Mouse (Mus musculus): ENCODE measurements at regions not wholly inside any gene's neighbourhood (a gene's known extent, or its start where the extent isn't known, plus 50 kb on each side); places are given as distances from the start of the nearest gene placed in this dataset.

- no peak for DNase-seq (ENCODE audit: low spot score)
These were observed 94.5 kb downstream of the Cldn17 start for GRCm38 (mm10) chr16:88412287-88412686.

GRCm38 (mm10) chr16:88408144-88408543 lies 98.6 kb downstream of the Cldn17 start:
- DNase-seq (ENCODE audit: low spot score): no peak

GRCm38 (mm10) chr16:88404331-88404730 lies 102.4 kb downstream of the Cldn17 start:
- DNase-seq (ENCODE audit: low spot score): no peak

GRCm38 (mm10) chr16:88399881-88400280 lies 106.9 kb downstream of the Cldn17 start:
- no peak for DNase-seq (ENCODE audit: low spot score)

GRCm38 (mm10) chr16:88392764-88393163 lies 102.7 kb upstream of the Grik1 start:
- DNase-seq (ENCODE audit: low spot score): no peak

GRCm38 (mm10) chr16:88381605-88382279 lies 91.7 kb upstream of the Grik1 start:
- DNase-seq (ENCODE audit: low spot score): no peak

- DNase-seq (ENCODE audit: low spot score): no peak
These were observed 85.6 kb upstream of the Grik1 start for GRCm38 (mm10) chr16:88375622-88376021.

- no peak for DNase-seq (ENCODE audit: low spot score)
These were observed 84.5 kb upstream of the Grik1 start for GRCm38 (mm10) chr16:88374612-88375011.

GRCm38 (mm10) chr16:88372034-88372433 lies 82.0 kb upstream of the Grik1 start:
- peak; percentile 53 for DNase-seq (ENCODE audit: low spot score)

GRCm38 (mm10) chr16:88368146-88368545 lies 78.1 kb upstream of the Grik1 start:
- no peak for DNase-seq (ENCODE audit: low spot score)

- DNase-seq (ENCODE audit: low spot score): no peak
These were observed 77.1 kb upstream of the Grik1 start for GRCm38 (mm10) chr16:88367162-88367561.

GRCm38 (mm10) chr16:88360081-88360480 lies 70.0 kb upstream of the Grik1 start:
- no peak for DNase-seq (ENCODE audit: low spot score)

Data from urinary bladder, postnatal 14 days (tissue).